Mouse (Mus musculus): ENCODE measurements at regions not wholly inside any gene's neighbourhood (a gene's known extent, or its start where the extent isn't known, plus 50 kb on each side); places are given as distances from the start of the nearest gene placed in this dataset.

- H3K36me3 ChIP-seq (replicated peaks), result no peaks in the 10 kb centered on the region
- H3K27me3 ChIP-seq (ENCODE audit: poor library complexity, severe bottlenecking), result no peaks in the 10 kb centered on the region
- peak overlapping the region; percentile 56; the same call in 1 of the 2 replicates for H3K27ac ChIP-seq
- 72% methylated on average over 4 of the region's 4 CpGs for WGBS
- DNase-seq (ENCODE audit: extremely low spot score, low spot score), result no peak
- no peak overlapping the region for H3K4me3 ChIP-seq
- H3K9me3 ChIP-seq, result no peaks in the 10 kb centered on the region
- peaks cover 29% of the 10 kb centered on the region for H3K4me1 ChIP-seq
Measured at GRCm38 (mm10) chr13:51304631-51305030, 103.8 kb upstream of the S1pr3 start.

GRCm38 (mm10) chr13:51309446-51309845 lies 99.0 kb upstream of the S1pr3 start:
- Histone ChIP-seq H3K36me3 (replicated peaks) (no peaks in the 10 kb centered on the region), H3K4me3 (no peak overlapping the region), H3K4me1 (peaks cover 55% of the 10 kb centered on the region), H3K27me3 (ENCODE audit: poor library complexity, severe bottlenecking) (no peaks in the 10 kb centered on the region), H3K27ac (no peak overlapping the region), H3K9me3 (no peaks in the 10 kb centered on the region)
- no peak for DNase-seq (ENCODE audit: extremely low spot score, low spot score)

- Histone ChIP-seq H3K36me3 (replicated peaks) (no peaks in the 10 kb centered on the region), H3K27me3 (ENCODE audit: poor library complexity, severe bottlenecking) (no peaks in the 10 kb centered on the region), H3K4me1 (peaks cover 57% of the 10 kb centered on the region), H3K9me3 (no peaks in the 10 kb centered on the region), H3K4me3 (no peak overlapping the region), H3K27ac (peak overlapping the region; percentile 44; the same call in 1 of the 2 replicates)
- DNase-seq (ENCODE audit: extremely low spot score, low spot score), result no peak
- WGBS, result 82% methylated on average over 2 of the region's 2 CpGs
Measured at GRCm38 (mm10) chr13:51310041-51310440, 98.4 kb upstream of the S1pr3 start.

- peak overlapping the region; percentile 88 for H3K27ac ChIP-seq
- WGBS, result 64% methylated on average over 8 of the region's 8 CpGs
- peaks cover 58% of the 10 kb centered on the region for H3K4me1 ChIP-seq
- H3K27me3 ChIP-seq (ENCODE audit: poor library complexity, severe bottlenecking), result no peaks in the 10 kb centered on the region
- H3K4me3 ChIP-seq, result no peak overlapping the region
- peaks cover 4% of the 10 kb centered on the region; the same call in 1 of the 2 replicates for H3K9me3 ChIP-seq
- no peaks in the 10 kb centered on the region for H3K36me3 ChIP-seq (replicated peaks)
- no peak for DNase-seq (ENCODE audit: extremely low spot score, low spot score)
Measured at GRCm38 (mm10) chr13:51311679-51312255, 96.7 kb upstream of the S1pr3 start.

DNA sequence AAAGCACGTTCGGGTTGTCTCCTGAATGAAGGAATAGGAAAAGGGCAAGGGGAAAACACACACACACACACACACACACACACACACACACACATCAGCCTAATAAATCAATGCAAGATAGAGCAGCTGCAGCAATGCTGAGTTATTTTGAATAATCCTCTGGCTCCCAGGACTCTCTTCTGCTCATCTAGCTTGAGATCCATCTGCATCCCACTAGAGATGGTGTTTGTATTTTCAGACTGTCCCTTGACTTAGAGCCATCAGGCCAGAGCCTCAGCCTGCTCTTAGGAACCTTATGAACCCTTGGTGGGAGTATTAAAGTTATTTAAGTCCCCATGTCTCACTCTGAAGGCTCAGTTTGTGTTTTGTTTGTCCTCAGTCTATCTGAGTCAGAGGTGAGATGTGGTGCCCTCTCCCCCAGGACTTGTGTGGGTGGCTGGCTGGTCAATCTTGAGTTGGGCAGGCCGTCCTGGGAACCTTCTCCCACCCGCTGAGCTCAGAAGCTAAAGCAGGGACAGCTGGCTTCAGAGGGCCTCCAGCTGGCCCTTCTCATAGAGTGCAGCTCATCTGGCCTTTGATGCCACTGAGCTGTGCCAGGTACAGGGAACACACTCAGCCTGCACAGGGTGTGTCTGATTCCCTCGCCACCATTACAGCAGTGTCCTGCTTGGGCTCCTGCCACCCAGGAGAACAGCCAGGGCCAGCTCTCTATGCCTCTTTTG lies 95.1 kb upstream of the S1pr3 start:
- 56% methylated on average over 5 of the region's 5 CpGs for WGBS
- H3K27me3 ChIP-seq (ENCODE audit: poor library complexity, severe bottlenecking), result no peaks in the 10 kb centered on the region
- peak overlapping the region; percentile 88 for H3K27ac ChIP-seq
- H3K4me1 ChIP-seq, result peaks cover 58% of the 10 kb centered on the region
- no peak for DNase-seq (ENCODE audit: extremely low spot score, low spot score)
- H3K36me3 ChIP-seq (replicated peaks), result no peaks in the 10 kb centered on the region
- H3K4me3 ChIP-seq, result no peak overlapping the region
- H3K9me3 ChIP-seq, result peaks cover 9% of the 10 kb centered on the region

GRCm38 (mm10) chr13:51314541-51314977 lies 93.9 kb upstream of the S1pr3 start:
- Histone ChIP-seq H3K36me3 (replicated peaks) (no peaks in the 10 kb centered on the region), H3K4me3 (peak overlapping the region; percentile 11; the same call in 1 of the 2 replicates), H3K9me3 (peaks cover 9% of the 10 kb centered on the region), H3K4me1 (peaks cover 60% of the 10 kb centered on the region), H3K27ac (peak overlapping the region; percentile 88), H3K27me3 (ENCODE audit: poor library complexity, severe bottlenecking) (no peaks in the 10 kb centered on the region)
- WGBS, result under 1% methylated on average over 5 of the region's 5 CpGs
- DNase-seq (ENCODE audit: extremely low spot score, low spot score), result peak; percentile 86

GRCm38 (mm10) chr13:51315008-51315778 lies 93.2 kb upstream of the S1pr3 start:
- peaks cover 66% of the 10 kb centered on the region for H3K4me1 ChIP-seq
- peak overlapping the region; percentile 11; the same call in 1 of the 2 replicates for H3K4me3 ChIP-seq
- H3K27ac ChIP-seq, result peak overlapping the region; percentile 88
- peaks cover 9% of the 10 kb centered on the region for H3K9me3 ChIP-seq
- no peaks in the 10 kb centered on the region for H3K27me3 ChIP-seq (ENCODE audit: poor library complexity, severe bottlenecking)
- no peaks in the 10 kb centered on the region for H3K36me3 ChIP-seq (replicated peaks)
- DNase-seq (ENCODE audit: extremely low spot score, low spot score), result no peak
- WGBS, result 43% methylated on average over 10 of the region's 10 CpGs

GRCm38 (mm10) chr13:51315779-51316041 lies 92.7 kb upstream of the S1pr3 start:
- WGBS, result 51% methylated on average over 5 of the region's 5 CpGs
- DNase-seq (ENCODE audit: extremely low spot score, low spot score), result no peak
- H3K4me1 ChIP-seq, result peaks cover 67% of the 10 kb centered on the region

DNA sequence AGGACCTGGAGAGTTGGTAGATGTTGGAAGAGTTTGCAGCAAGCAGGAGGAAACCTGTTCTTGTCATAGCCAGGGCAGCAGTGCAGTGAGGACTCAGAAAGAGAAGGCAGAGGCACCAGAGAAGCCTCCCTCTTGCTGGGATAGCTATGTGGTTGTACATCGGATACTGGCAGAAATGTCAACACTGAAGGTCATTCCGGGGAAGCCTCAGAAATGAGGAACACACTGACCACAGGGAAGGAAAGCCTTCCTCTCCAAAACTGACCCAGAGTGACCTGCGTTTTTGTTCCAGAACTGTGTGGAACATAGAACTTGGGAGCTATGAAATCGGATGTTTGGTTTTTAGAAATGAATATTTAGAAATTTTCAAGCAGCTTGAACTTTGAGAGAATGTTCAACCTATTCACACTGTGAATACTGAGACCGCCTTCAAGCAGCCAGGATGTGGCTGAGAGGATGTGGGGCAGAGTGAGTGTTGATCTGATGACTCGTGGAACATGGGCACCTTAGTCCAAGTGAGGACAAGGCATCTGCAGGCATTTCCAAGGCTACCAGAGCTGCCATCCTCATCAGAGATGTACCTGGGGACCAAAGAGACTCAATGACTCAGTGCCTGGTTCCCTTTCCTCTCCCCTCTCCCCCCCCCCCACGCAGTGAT lies 85.3 kb upstream of the S1pr3 start:
- Histone ChIP-seq H3K27ac (no peak overlapping the region), H3K4me3 (no peak overlapping the region), H3K4me1 (peaks cover 32% of the 10 kb centered on the region), H3K27me3 (ENCODE audit: poor library complexity, severe bottlenecking) (no peaks in the 10 kb centered on the region), H3K36me3 (replicated peaks) (no peaks in the 10 kb centered on the region), H3K9me3 (no peaks in the 10 kb centered on the region)
- no peak for DNase-seq (ENCODE audit: extremely low spot score, low spot score)
- 76% methylated on average over 7 of the region's 7 CpGs for WGBS

More at GRCm38 (mm10) chr13:51315779-51316041, 92.7 kb upstream of the S1pr3 start:
- H3K9me3 ChIP-seq, result peaks cover 9% of the 10 kb centered on the region
- H3K36me3 ChIP-seq (replicated peaks), result no peaks in the 10 kb centered on the region
- no peaks in the 10 kb centered on the region for H3K27me3 ChIP-seq (ENCODE audit: poor library complexity, severe bottlenecking)
- peak overlapping the region; percentile 88 for H3K27ac ChIP-seq
- no peak overlapping the region for H3K4me3 ChIP-seq

DNA sequence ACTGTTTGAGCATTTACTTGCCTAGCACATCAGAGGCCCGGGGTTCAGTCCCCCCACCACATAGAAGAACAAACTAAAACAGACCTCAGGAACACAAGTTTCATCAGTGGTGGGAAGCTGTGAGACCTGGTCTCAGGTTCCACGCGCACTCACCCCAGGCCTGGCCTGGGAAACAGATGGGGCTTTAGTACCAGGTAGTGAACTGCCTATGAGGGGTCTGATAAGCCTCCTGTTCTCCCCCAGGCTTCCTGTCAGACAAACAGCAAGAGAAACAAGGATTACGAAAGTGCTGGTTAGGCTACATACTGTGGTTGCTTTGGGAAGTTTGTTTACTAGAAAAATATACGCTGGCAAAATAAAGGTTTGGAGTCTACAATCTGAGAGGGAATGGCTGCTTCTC lies 83.7 kb upstream of the S1pr3 start:
- WGBS, result 85% methylated on average over 5 of the region's 5 CpGs
- no peak for DNase-seq (ENCODE audit: extremely low spot score, low spot score)

DNA sequence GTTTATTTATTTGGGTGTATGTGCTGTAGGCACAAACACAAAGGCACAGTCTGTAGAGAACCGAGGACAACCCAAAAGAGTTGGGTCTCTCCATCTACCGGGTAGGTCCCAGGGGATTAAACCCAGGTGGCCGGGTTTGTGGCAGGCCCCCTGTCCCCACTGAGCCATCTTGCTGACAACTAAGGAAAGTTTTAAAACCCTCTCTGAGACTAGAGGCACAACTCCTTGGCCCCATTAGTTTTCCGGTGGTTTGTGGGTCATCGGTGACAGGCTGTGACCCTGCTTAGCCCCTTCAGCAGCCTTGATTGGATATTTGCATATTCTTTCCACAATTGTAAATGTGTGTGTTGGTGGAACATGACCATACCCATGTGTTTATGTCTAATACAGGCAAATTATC lies 83.1 kb upstream of the S1pr3 start:
- WGBS, result 70% methylated on average over 5 of the region's 5 CpGs
- H3K27ac ChIP-seq, result peak overlapping the region; percentile 40; the same call in 1 of the 2 replicates
- H3K4me3 ChIP-seq, result no peak overlapping the region
- H3K4me1 ChIP-seq, result peaks cover 45% of the 10 kb centered on the region
- no peak for DNase-seq (ENCODE audit: extremely low spot score, low spot score)
- H3K27me3 ChIP-seq (ENCODE audit: poor library complexity, severe bottlenecking), result no peaks in the 10 kb centered on the region
- no peaks in the 10 kb centered on the region for H3K36me3 ChIP-seq (replicated peaks)
- no peaks in the 10 kb centered on the region for H3K9me3 ChIP-seq

More for the DNA sequence above, 83.7 kb upstream of the S1pr3 start:
- H3K4me1 ChIP-seq, result peaks cover 44% of the 10 kb centered on the region
- H3K27ac ChIP-seq, result peak overlapping the region; percentile 40; the same call in 1 of the 2 replicates
- no peaks in the 10 kb centered on the region for H3K27me3 ChIP-seq (ENCODE audit: poor library complexity, severe bottlenecking)
- H3K4me3 ChIP-seq, result no peak overlapping the region
- H3K9me3 ChIP-seq, result no peaks in the 10 kb centered on the region
- H3K36me3 ChIP-seq (replicated peaks), result no peaks in the 10 kb centered on the region

- Histone ChIP-seq H3K36me3 (replicated peaks) (no peaks in the 10 kb centered on the region), H3K9me3 (no peaks in the 10 kb centered on the region), H3K4me1 (peaks cover 46% of the 10 kb centered on the region), H3K4me3 (no peak overlapping the region), H3K27ac (no peak overlapping the region), H3K27me3 (ENCODE audit: poor library complexity, severe bottlenecking) (no peaks in the 10 kb centered on the region)
- no peak for DNase-seq (ENCODE audit: extremely low spot score, low spot score)
- WGBS, result 82% methylated on average over 5 of the region's 5 CpGs
Measured at GRCm38 (mm10) chr13:51326128-51326527, 82.3 kb upstream of the S1pr3 start.
